Mouse (Mus musculus) liver, adult 2 months (tissue): ENCODE results near the gene Trpt1. TPM values are rescaled to one million over a fixed set of nuclear protein-coding genes. Genes with fewer than 3 reads are reported as not detected.

Experiments used
- DNase-seq: peaks from one replicate; pipeline ENCODE4 v3.0.0-alpha.2; 2011; ENCODE audit warnings: low read depth, low spot score; ENCODE audit errors: extremely low read depth
- H3K27ac ChIP-seq: fragments of 200-500 bp; replicated peaks from 2 replicates; pipeline ENCODE4 v1.5.1; 2012; ENCODE audit warnings: low read depth, mild to moderate bottlenecking, control low read depth, inconsistent platforms, low read length; ENCODE audit not compliant: insufficient read depth
- H3K27me3 ChIP-seq: fragments of 200-500 bp; 2 replicates; pipeline ENCODE4 v1.6.1; 2012; ENCODE audit warnings: mild to moderate bottlenecking, moderate library complexity, low read length, inconsistent platforms; ENCODE audit not compliant: control insufficient read depth, insufficient read depth
- H3K36me3 ChIP-seq: fragments of 200-500 bp; 2 replicates; pipeline ENCODE4 v1.6.1; 2012; ENCODE audit warnings: low read length, inconsistent platforms; ENCODE audit not compliant: control insufficient read depth, insufficient read depth
- H3K4me1 ChIP-seq: fragments of 200-500 bp; 2 replicates; pipeline ENCODE4 v1.6.1; 2011; ENCODE audit warnings: low read length; ENCODE audit not compliant: control insufficient read depth, insufficient read depth
- H3K4me3 ChIP-seq: fragments of 200-500 bp; 2 replicates; pipeline ENCODE4 v1.5.1; 2011; ENCODE audit warnings: low read depth, mild to moderate bottlenecking, control low read depth, low read length, moderate library complexity; ENCODE audit not compliant: insufficient read depth
- H3K79me2 ChIP-seq: fragments of 200-500 bp; 2 replicates; pipeline ENCODE4 v1.6.1; 2012; ENCODE audit warnings: inconsistent platforms, mild to moderate bottlenecking, low read length, moderate library complexity; ENCODE audit not compliant: control insufficient read depth, insufficient read depth
- H3K9ac ChIP-seq: fragments of 200-500 bp; 2 replicates; pipeline ENCODE4 v1.6.1; 2012; ENCODE audit warnings: low read depth, mild to moderate bottlenecking, control low read depth, inconsistent platforms, low read length
- CTCF ChIP-seq: fragments of 200-500 bp; IDR thresholded peaks from 2 replicates; pipeline ENCODE4 v1.5.1; 2011; ENCODE audit warnings: low read depth, low read length, control low read depth
- POLR2A ChIP-seq: fragments of 200-500 bp; IDR thresholded peaks from 2 replicates; pipeline ENCODE4 v1.6.1; 2011; ENCODE audit warnings: low read length, control low read depth; ENCODE audit not compliant: insufficient read depth; ENCODE audit errors: extremely low read depth
- WGBS: fragments of 180-500 bp; shearing (Covaris S2); methylation state at CpG from one replicate; pipeline ENCODE4 v1.1.7; 2018; 5-methylcytosine and 5-hydroxymethylcytosine counted together
- polyA plus RNA-seq: library from polyadenylated mRNA; depleted of rRNA; stranded (reverse); fragments of >200 nt; gene quantifications from 2 replicates; pipeline ENCODE4 v1.2.3, GENCODE M21; 2012
- total RNA-seq: library from RNA; depleted of rRNA; stranded (reverse); fragments of >200 nt; gene quantifications from 2 replicates; pipeline ENCODE4 v1.2.3, GENCODE M21; 2014

The Trpt1 gene
- total and polyA plus RNA-seq, 2 experiments, result 3.0 to 7.9 TPM

GRCm38 (mm10) chr19:6981465-6981864 is 14.5 kb upstream of the Trpt1 start:
- TF ChIP-seq CTCF, result no peak
- TF ChIP-seq POLR2A, result no peak
- no peak overlapping the region for H3K9ac ChIP-seq
- peaks cover 3% of the 10 kb centered on the region; the same call in 1 of the 2 replicates for H3K36me3 ChIP-seq
- H3K4me3 ChIP-seq, result no peak overlapping the region
- peaks cover 19% of the 10 kb centered on the region for H3K4me1 ChIP-seq
- peaks cover 4% of the 10 kb centered on the region; the same call in 1 of the 2 replicates for H3K79me2 ChIP-seq
- no peak overlapping the region for H3K27ac ChIP-seq
- WGBS, result 73% methylated on average over 4 of the region's 4 CpGs
- no peaks in the 10 kb centered on the region for H3K27me3 ChIP-seq
- no peak for DNase-seq

- no peak overlapping the region for H3K27ac ChIP-seq
- H3K36me3 ChIP-seq, result no peaks in the 10 kb centered on the region
- no peak for DNase-seq
- peaks cover 14% of the 10 kb centered on the region for H3K4me1 ChIP-seq
- TF ChIP-seq CTCF (no peak), POLR2A (no peak)
- H3K9ac ChIP-seq, result no peak overlapping the region
- no peaks in the 10 kb centered on the region for H3K27me3 ChIP-seq
- no peaks in the 10 kb centered on the region for H3K79me2 ChIP-seq
- 97% methylated on average over 5 of the region's 5 CpGs for WGBS
- no peak overlapping the region for H3K4me3 ChIP-seq
Observed at GRCm38 (mm10) chr19:6983621-6984020, 12.3 kb upstream of the Trpt1 start.

- no peaks in the 10 kb centered on the region for H3K27me3 ChIP-seq
- H3K79me2 ChIP-seq, result no peaks in the 10 kb centered on the region
- H3K9ac ChIP-seq, result no peak overlapping the region
- peaks cover 7% of the 10 kb centered on the region for H3K4me1 ChIP-seq
- 94% methylated on average over 19 of the region's 19 CpGs for WGBS
- DNase-seq, result no peak
- TF ChIP-seq POLR2A (no peak), CTCF (no peak)
- no peaks in the 10 kb centered on the region for H3K36me3 ChIP-seq
- no peak overlapping the region for H3K27ac ChIP-seq
- H3K4me3 ChIP-seq, result no peak overlapping the region
Observed at GRCm38 (mm10) chr19:6985300-6985699, 10.6 kb upstream of the Trpt1 start.

- no peaks in the 10 kb centered on the region for H3K36me3 ChIP-seq
- no peak for DNase-seq
- no peak overlapping the region for H3K4me3 ChIP-seq
- no peak for TF ChIP-seq POLR2A
- no peak for TF ChIP-seq CTCF
- H3K27ac ChIP-seq, result no peak overlapping the region
- H3K9ac ChIP-seq, result no peak overlapping the region
- H3K4me1 ChIP-seq, result peaks cover 7% of the 10 kb centered on the region
- WGBS, result 87% methylated on average over 10 of the region's 10 CpGs
- H3K79me2 ChIP-seq, result no peaks in the 10 kb centered on the region
- no peaks in the 10 kb centered on the region for H3K27me3 ChIP-seq
Observed at GRCm38 (mm10) chr19:6985951-6986708, 9.8 kb upstream of the Trpt1 start.

GRCm38 (mm10) chr19:6987061-6987903 is 8.6 kb upstream of the Trpt1 start, which contains the start of gene Vegfb:
Gene Vegfb (minus strand): TSS chr19:6987651.
- WGBS, result under 1% methylated on average over 80 of the region's 85 CpGs

More at GRCm38 (mm10) chr19:6987061-6987903, 8.6 kb upstream of the Trpt1 start, which contains the start of gene Vegfb:
- Histone ChIP-seq H3K36me3 (no peaks in the 10 kb centered on the region), H3K27me3 (no peaks in the 10 kb centered on the region), H3K4me3 (peak within 1 kb of the TSS; percentile 89), H3K27ac (peak within 1 kb of the TSS; percentile 89), H3K79me2 (no peaks in the 10 kb centered on the region), H3K9ac (peak within 1 kb of the TSS; percentile 98), H3K4me1 (peaks cover 5% of the 10 kb centered on the region; the same call in 1 of the 2 replicates)
- TF ChIP-seq POLR2A, result 0 out of 2 replicates have a peak, but pooled peaks have one; percentile 22
- no peak for TF ChIP-seq CTCF
- DNase-seq, result peak; percentile 48
